Mouse (Mus musculus) CH12.LX (cell line): ENCODE data around the gene Gse1. TPM values are rescaled to one million over a fixed set of nuclear protein-coding genes. Genes with fewer than 3 reads are reported as not detected.

Source experiments
- DNase-seq: peaks from one replicate; pipeline ENCODE4 v3.0.0-alpha.2; 2013; ENCODE audit errors: extremely low read depth
- H3K27ac ChIP-seq: 2 replicates; pipeline ENCODE4 v1.5.1; 2012; ENCODE audit warnings: low read depth, mild to moderate bottlenecking, control low read depth, moderate library complexity; ENCODE audit not compliant: insufficient read depth
- H3K27me3 ChIP-seq: replicated peaks from 2 replicates; pipeline ENCODE3; 2012; ENCODE audit warnings: inconsistent platforms
- H3K36me3 ChIP-seq, 2 experiments: replicated peaks in 1 of 2; 2 replicates each; pipeline versions ENCODE3 to v1.6.1; 2012; ENCODE audit warnings: inconsistent platforms in 1 of 2, low read length in 1 of 2, mild to moderate bottlenecking in 1 of 2, mixed read lengths in 1 of 2, moderate library complexity in 1 of 2; ENCODE audit not compliant: control insufficient read depth in 1 of 2, insufficient read depth in 1 of 2
- H3K4me1 ChIP-seq, 2 experiments: 2 replicates each; pipeline ENCODE4 v1.6.1; 2012; ENCODE audit warnings: inconsistent platforms in 1 of 2, moderate library complexity in 1 of 2; ENCODE audit not compliant: insufficient read depth in 2 of 2, control insufficient read depth in 1 of 2
- H3K4me2 ChIP-seq: 2 replicates; pipeline ENCODE4 v1.6.1; 2012; ENCODE audit warnings: low read depth, mild to moderate bottlenecking, control low read depth; ENCODE audit not compliant: poor library complexity, insufficient read depth, severe bottlenecking
- H3K4me3 ChIP-seq, 3 experiments: fragments of 150-350 bp in 1 of 3; sonication (generic) in 1 of 3; replicated peaks in 1 of 3; 2 replicates each; pipeline versions ENCODE3 to v1.5.1; 2011 to 2012; ENCODE audit warnings: low read depth in 2 of 3, low read length in 2 of 3, mild to moderate bottlenecking in 2 of 3, moderate library complexity in 2 of 3, control low read depth in 1 of 3, improper control_type of control experiment in 1 of 3, inconsistent platforms in 1 of 3, mixed read lengths in 1 of 3; ENCODE audit not compliant: poor library complexity in 1 of 3
- H3K79me2 ChIP-seq: replicated peaks from 2 replicates; pipeline ENCODE4 v1.6.1; 2012; ENCODE audit warnings: mild to moderate bottlenecking, moderate library complexity; ENCODE audit not compliant: control insufficient read depth, poor library complexity, insufficient read depth, severe bottlenecking; ENCODE audit errors: extremely low read depth
- H3K9ac ChIP-seq: 2 replicates; pipeline ENCODE4 v1.6.1; 2012; ENCODE audit warnings: low read depth, mild to moderate bottlenecking, control low read depth, moderate library complexity; ENCODE audit not compliant: insufficient read depth
- H3K9me3 ChIP-seq: replicated peaks from 2 replicates; pipeline ENCODE3; 2012; ENCODE audit warnings: low read length, inconsistent platforms, mixed read lengths
- BHLHE40 ChIP-seq: IDR thresholded peaks from 2 replicates; pipeline ENCODE4 v1.6.1; 2011; ENCODE audit warnings: mild to moderate bottlenecking, low read depth, low read length, improper control_type of control experiment
- IRF4 ChIP-seq: IDR thresholded peaks from 2 replicates; pipeline ENCODE4 v1.6.1; 2014; ENCODE audit warnings: low read depth, mild to moderate bottlenecking, inconsistent platforms, low read length, improper control_type of control experiment
- JUN ChIP-seq: IDR thresholded peaks from 2 replicates; pipeline ENCODE4 v1.6.1; 2011; ENCODE audit warnings: low read depth, mild to moderate bottlenecking, low read length, improper control_type of control experiment, moderate library complexity; ENCODE audit not compliant: insufficient read depth
- JUND ChIP-seq: conservative IDR thresholded peaks from 2 replicates; pipeline ENCODE4 v1.6.1; 2011; ENCODE audit warnings: low read depth, low read length, improper control_type of control experiment
- KAT2A ChIP-seq: IDR thresholded peaks from 2 replicates; pipeline ENCODE4 v1.6.1; 2012; ENCODE audit warnings: low read length, improper control_type of control experiment, inconsistent platforms; ENCODE audit not compliant: insufficient replicate concordance
- MAFK ChIP-seq: IDR thresholded peaks from 2 replicates; pipeline ENCODE4 v1.6.1; 2011; ENCODE audit warnings: low read length, improper control_type of control experiment; ENCODE audit not compliant: insufficient replicate concordance
- MAX ChIP-seq: IDR thresholded peaks from 2 replicates; pipeline ENCODE4 v1.6.1; 2011; ENCODE audit warnings: low read length, improper control_type of control experiment
- MYC ChIP-seq: IDR thresholded peaks from 2 replicates; pipeline ENCODE4 v1.6.1; 2011; ENCODE audit warnings: low read depth, mild to moderate bottlenecking, improper control_type of control experiment, low read length
- NRF1 ChIP-seq: IDR thresholded peaks from 2 replicates; pipeline ENCODE4 v1.6.1; 2014; ENCODE audit warnings: low read depth, mild to moderate bottlenecking, inconsistent platforms, low read length, improper control_type of control experiment, moderate library complexity
- POLR2A ChIP-seq: IDR thresholded peaks from 2 replicates; pipeline ENCODE4 v1.6.1; 2011; ENCODE audit warnings: low read depth, mild to moderate bottlenecking, improper control_type of control experiment, low read length
- POLR2AphosphoS2 ChIP-seq: IDR thresholded peaks from 2 replicates; pipeline ENCODE4 v1.6.1; 2011; ENCODE audit warnings: low read depth, low read length, improper control_type of control experiment
- RCOR1 ChIP-seq: conservative IDR thresholded peaks from 2 replicates; pipeline ENCODE4 v1.6.1; 2012; ENCODE audit warnings: low read depth, mild to moderate bottlenecking, inconsistent platforms, low read length, improper control_type of control experiment
- SIN3A ChIP-seq: IDR thresholded peaks from 2 replicates; pipeline ENCODE4 v1.6.1; 2012; ENCODE audit warnings: low read length, improper control_type of control experiment, inconsistent platforms
- SMC3 ChIP-seq: IDR thresholded peaks from 2 replicates; pipeline ENCODE4 v1.6.1; 2011; ENCODE audit warnings: low read depth, low read length, improper control_type of control experiment
- USF2 ChIP-seq: conservative IDR thresholded peaks from 2 replicates; pipeline ENCODE4 v1.6.1; 2011; ENCODE audit warnings: low read depth, low read length, improper control_type of control experiment
- ZC3H11A ChIP-seq: IDR thresholded peaks from 2 replicates; pipeline ENCODE4 v1.6.1; 2012; ENCODE audit warnings: low read depth, mild to moderate bottlenecking, inconsistent platforms, low read length, improper control_type of control experiment
- dilution Hi-C: fragments of 300-500 bp; cut with MboI; formaldehyde crosslinking; loops from 2 replicates; pipeline ENCODE4 v1.14.3; 2020; ENCODE audit warnings: low sequenced_read_pairs; ENCODE audit not compliant: extremely low pct_unique_long_range_greater_than_20kb, extremely low pct_ligation_motif_present
- in situ Hi-C: fragments of 300-500 bp; cut with MboI; formaldehyde crosslinking; loops from 3 replicates; pipeline ENCODE4 v1.14.3; 2019; ENCODE audit warnings: low sequenced_read_pairs, low pct_ligation_motif_present, low pct_unique_long_range_greater_than_20kb, mixed read lengths
- polyA plus RNA-seq: library from polyadenylated mRNA; unstranded; fragments of >175 nt; gene quantifications from 2 replicates; pipeline ENCODE4 v1.2.1, GENCODE M21; 2012; ENCODE audit warnings: low read depth; ENCODE audit not compliant: insufficient read length
- total RNA-seq, 2 experiments: library from RNA; depleted of rRNA; stranded (reverse); fragments of 300-350 nt in 1 of 2; fragments of >200 nt in 1 of 2; gene quantifications; 2 replicates each; pipeline ENCODE4 v1.2.3; 2012 to 2014

Gene Gse1
- total and polyA plus RNA-seq, 3 experiments, result 1.3 to 9.8 (median 8.5) TPM

- Histone ChIP-seq H3K4me1 (peaks cover 25 to 53% of the 10 kb centered on the region in 2 experiments), H3K79me2 (no peaks in the 10 kb centered on the region), H3K27me3 (no peaks in the 10 kb centered on the region), H3K27ac (no peak overlapping the region), H3K4me3 (no peak overlapping the region), H3K9ac (no peak overlapping the region), H3K36me3 (no peaks in the 10 kb centered on the region), H3K9me3 (peaks cover 19% of the 10 kb centered on the region), H3K4me2 (no peak overlapping the region)
- in situ Hi-C loops, result loop anchor here (10.0 kb wide), 1 partner anchor 178 kb away; no protein-coding TSS in a partner anchor
- dilution Hi-C loops, result no loop called here
- no peak for TF ChIP-seq BHLHE40
- TF ChIP-seq KAT2A, result no peak
- no peak for TF ChIP-seq IRF4
- no peak for TF ChIP-seq MAX
- no peak for TF ChIP-seq ZC3H11A
- TF ChIP-seq MAFK, result no peak
- TF ChIP-seq MYC, result no peak
- TF ChIP-seq SMC3, result no peak
- TF ChIP-seq USF2, result no peak
- no peak for TF ChIP-seq JUN
- DNase-seq, result no peak
Observed at GRCm38 (mm10) chr8:120336909-120337555, 108.8 kb downstream of the Gse1 start.

- no peak overlapping the region for H3K9ac ChIP-seq
- peaks cover 19 to 47% of the 10 kb centered on the region in 2 experiments for H3K4me1 ChIP-seq
- H3K27ac ChIP-seq, result no peak overlapping the region
- H3K4me3 ChIP-seq, result no peak overlapping the region
- H3K4me2 ChIP-seq, result no peak overlapping the region
- dilution Hi-C loops, result no loop called here
- no peaks in the 10 kb centered on the region for H3K79me2 ChIP-seq
- H3K36me3 ChIP-seq, result no peaks in the 10 kb centered on the region
- no peaks in the 10 kb centered on the region for H3K27me3 ChIP-seq
- in situ Hi-C loops, result loop anchor here (10.0 kb wide), 1 partner anchor 177 kb away; no protein-coding TSS in a partner anchor
- no peak for DNase-seq
- TF ChIP-seq USF2, result no peak
- TF ChIP-seq SIN3A, result no peak
- peaks cover 19% of the 10 kb centered on the region for H3K9me3 ChIP-seq
Observed at GRCm38 (mm10) chr8:120337627-120338026, 109.4 kb downstream of the Gse1 start.

GRCm38 (mm10) chr8:120338678-120339077 is 110.4 kb downstream of the Gse1 start:
- peaks cover 14 to 44% of the 10 kb centered on the region in 2 experiments for H3K4me1 ChIP-seq
- TF ChIP-seq NRF1 (no peak), POLR2AphosphoS2 (no peak), RCOR1 (no peak), JUND (no peak), MAX (no peak), POLR2A (no peak)

More at GRCm38 (mm10) chr8:120338678-120339077, 110.4 kb downstream of the Gse1 start:
- Histone ChIP-seq H3K4me2 (no peak overlapping the region), H3K27me3 (no peaks in the 10 kb centered on the region), H3K79me2 (no peaks in the 10 kb centered on the region), H3K9me3 (peaks cover 19% of the 10 kb centered on the region), H3K27ac (no peak overlapping the region), H3K9ac (no peak overlapping the region), H3K36me3 (no peaks in the 10 kb centered on the region), H3K4me3 (no peak overlapping the region)
- dilution Hi-C loops, result no loop called here
- in situ Hi-C loops, result loop anchor here (10.0 kb wide), 1 partner anchor 176 kb away; no protein-coding TSS in a partner anchor
- no peak for DNase-seq
